Mouse (Mus musculus): ENCODE results near the gene Syne3. TPM values are rescaled to one million over a fixed set of nuclear protein-coding genes. Genes with fewer than 3 reads are reported as not detected.
A peak's percentile ranks its signal among the peaks of the same experiment; 100 is the strongest.

The Syne3 gene
- total RNA-seq, 1 experiment, result 1.5 TPM

DNA sequence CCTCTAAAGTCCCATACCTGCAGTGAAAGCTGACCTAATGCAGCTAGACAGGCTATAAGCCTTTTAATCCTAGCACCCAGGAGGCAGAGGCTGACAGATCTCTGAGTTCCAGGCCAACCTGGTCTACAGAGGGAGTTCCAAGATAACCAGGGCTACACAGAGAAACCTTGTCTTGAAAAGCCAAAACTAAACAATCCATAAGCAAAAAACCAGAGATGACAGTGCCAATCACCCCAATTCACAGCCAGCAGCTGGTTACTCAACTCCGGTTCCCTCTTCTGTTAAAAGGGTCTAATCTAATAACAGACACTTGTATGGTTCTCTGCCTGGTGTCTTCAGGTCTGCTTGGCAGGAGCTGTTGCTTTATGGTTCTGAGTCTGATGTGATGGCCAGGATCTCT is 2.0 kb upstream of the Syne3 start:
- no peak for DNase-seq (ENCODE audit: low read depth, low spot score)
- in situ Hi-C loops (cut with MboI; ENCODE audit: low sequenced_read_pairs in 2 of 2, unreplicated experiment in 2 of 2), result no loop called here
- H3K9ac ChIP-seq (ENCODE audit: insufficient read depth, low read depth, low read length, poor library complexity, severe bottlenecking), result no peak overlapping the region
- no peak overlapping the region for H3K4me3 ChIP-seq (ENCODE audit: insufficient read depth in 1 of 2, low read depth in 1 of 2, low read length in 2 of 2, poor library complexity in 1 of 2, severe bottlenecking in 1 of 2)
- peaks cover 0 to 11% of the 10 kb centered on the region in 2 experiments; a peak in 2 of 4 replicates for H3K4me1 ChIP-seq (ENCODE audit: control insufficient read depth in 2 of 2, insufficient read depth in 2 of 2, low read length in 2 of 2, poor library complexity in 1 of 2)
- TF ChIP-seq ZNF384 (IDR thresholded peaks at IDR 0.05; ENCODE audit: low read depth, low read length), result no peak
- TF ChIP-seq CHD2 (IDR thresholded peaks at IDR 0.05; ENCODE audit: low read depth, low read length), result no peak
- no peak for TF ChIP-seq MAFK (IDR thresholded peaks at IDR 0.05; ENCODE audit: insufficient read depth, low read depth, low read length)
- no peak for TF ChIP-seq ZC3H11A (IDR thresholded peaks at IDR 0.05; ENCODE audit: borderline replicate concordance, low read depth, low read length)
- TF ChIP-seq HCFC1 (IDR thresholded peaks at IDR 0.05; ENCODE audit: borderline replicate concordance, insufficient read depth, low read length), result no peak
- H3K9me3 ChIP-seq (ENCODE audit: control insufficient read depth, insufficient read depth, low read depth, low read length), result no peaks in the 10 kb centered on the region
- no peak overlapping the region for H3K27ac ChIP-seq (ENCODE audit: insufficient read depth, low read depth, low read length, poor library complexity, severe bottlenecking)
- H3K36me3 ChIP-seq (ENCODE audit: control insufficient read depth, insufficient read depth, low read length, poor library complexity, severe bottlenecking), result no peaks in the 10 kb centered on the region

DNA sequence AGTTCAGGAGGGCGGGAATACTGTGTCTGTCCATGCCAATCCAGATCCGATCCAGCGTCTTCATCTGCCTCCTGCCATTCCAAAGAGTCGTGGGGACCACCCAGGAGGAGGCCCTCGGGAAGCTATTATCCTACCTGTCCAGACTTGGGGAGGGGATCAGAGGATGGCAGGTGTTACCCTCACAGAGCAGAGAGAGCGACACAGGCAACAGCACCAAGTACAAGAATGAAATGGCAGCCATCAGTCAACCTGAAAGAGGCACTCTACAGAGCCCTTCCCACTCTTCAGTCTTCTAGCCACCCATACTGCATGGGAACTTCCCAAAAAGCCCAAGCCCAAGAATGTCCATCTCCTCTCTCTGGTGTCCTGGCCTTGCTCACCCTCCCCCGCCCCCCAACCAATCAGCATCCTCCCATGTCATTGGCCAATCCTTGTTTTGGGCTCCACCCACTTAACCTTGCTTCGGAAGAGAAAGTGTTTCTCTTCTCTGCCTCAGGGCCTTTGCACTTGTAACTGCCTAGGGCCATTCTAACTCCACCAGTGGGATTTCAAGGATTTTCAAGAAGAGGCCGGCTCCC is 693 bp upstream of the Syne3 start:
- H3K9ac ChIP-seq (ENCODE audit: insufficient read depth, low read depth, low read length, poor library complexity, severe bottlenecking), result no peak overlapping the region
- in situ Hi-C loops (cut with MboI; ENCODE audit: low sequenced_read_pairs in 2 of 2, unreplicated experiment in 2 of 2), result no loop called here
- H3K4me3 ChIP-seq (ENCODE audit: insufficient read depth in 1 of 2, low read depth in 1 of 2, low read length in 2 of 2, poor library complexity in 1 of 2, severe bottlenecking in 1 of 2), result peak overlapping the region; percentile 80 to 88
- no peak overlapping the region for H3K27ac ChIP-seq (ENCODE audit: insufficient read depth, low read depth, low read length, poor library complexity, severe bottlenecking)
- H3K36me3 ChIP-seq (ENCODE audit: control insufficient read depth, insufficient read depth, low read length, poor library complexity, severe bottlenecking), result no peaks in the 10 kb centered on the region
- peaks cover 0 to 16% of the 10 kb centered on the region in 2 experiments; a peak in 2 of 4 replicates for H3K4me1 ChIP-seq (ENCODE audit: control insufficient read depth in 2 of 2, insufficient read depth in 2 of 2, low read length in 2 of 2, poor library complexity in 1 of 2)
- DNase-seq (ENCODE audit: low read depth, low spot score), result no peak
- H3K9me3 ChIP-seq (ENCODE audit: control insufficient read depth, insufficient read depth, low read depth, low read length), result no peaks in the 10 kb centered on the region
- TF ChIP-seq CHD2 (IDR thresholded peaks at IDR 0.05; ENCODE audit: low read depth, low read length) (no peak), ZC3H11A (IDR thresholded peaks at IDR 0.05; ENCODE audit: borderline replicate concordance, low read depth, low read length) (no peak), HCFC1 (IDR thresholded peaks at IDR 0.05; ENCODE audit: borderline replicate concordance, insufficient read depth, low read length) (no peak), MAFK (IDR thresholded peaks at IDR 0.05; ENCODE audit: insufficient read depth, low read depth, low read length) (no peak), ZNF384 (IDR thresholded peaks at IDR 0.05; ENCODE audit: low read depth, low read length) (no peak)

- H3K4me1 ChIP-seq (ENCODE audit: control insufficient read depth in 2 of 2, insufficient read depth in 2 of 2, low read length in 2 of 2, poor library complexity in 1 of 2), result peaks cover 0 to 19% of the 10 kb centered on the region in 2 experiments; a peak in 2 of 4 replicates
- TF ChIP-seq CHD2 (IDR thresholded peaks at IDR 0.05; ENCODE audit: low read depth, low read length), result no peak
- no peak for TF ChIP-seq ZNF384 (IDR thresholded peaks at IDR 0.05; ENCODE audit: low read depth, low read length)
- TF ChIP-seq MAFK (IDR thresholded peaks at IDR 0.05; ENCODE audit: insufficient read depth, low read depth, low read length), result no peak
- TF ChIP-seq HCFC1 (IDR thresholded peaks at IDR 0.05; ENCODE audit: borderline replicate concordance, insufficient read depth, low read length), result no peak
- no peak for TF ChIP-seq ZC3H11A (IDR thresholded peaks at IDR 0.05; ENCODE audit: borderline replicate concordance, low read depth, low read length)
- no peak overlapping the region for H3K9ac ChIP-seq (ENCODE audit: insufficient read depth, low read depth, low read length, poor library complexity, severe bottlenecking)
- H3K36me3 ChIP-seq (ENCODE audit: control insufficient read depth, insufficient read depth, low read length, poor library complexity, severe bottlenecking), result no peaks in the 10 kb centered on the region
- no peak for DNase-seq (ENCODE audit: low read depth, low spot score)
- peak overlapping the region in 1 of 2 experiments; percentile 88; a peak in 1 of 4 replicates for H3K4me3 ChIP-seq (ENCODE audit: insufficient read depth in 1 of 2, low read depth in 1 of 2, low read length in 2 of 2, poor library complexity in 1 of 2, severe bottlenecking in 1 of 2)
- no peaks in the 10 kb centered on the region for H3K9me3 ChIP-seq (ENCODE audit: control insufficient read depth, insufficient read depth, low read depth, low read length)
- H3K27ac ChIP-seq (ENCODE audit: insufficient read depth, low read depth, low read length, poor library complexity, severe bottlenecking), result no peak overlapping the region
- in situ Hi-C loops (cut with MboI; ENCODE audit: low sequenced_read_pairs in 2 of 2, unreplicated experiment in 2 of 2), result no loop called here
These were observed 844 bp downstream of the Syne3 start for GRCm38 (mm10) chr12:105008752-105009178.

DNA sequence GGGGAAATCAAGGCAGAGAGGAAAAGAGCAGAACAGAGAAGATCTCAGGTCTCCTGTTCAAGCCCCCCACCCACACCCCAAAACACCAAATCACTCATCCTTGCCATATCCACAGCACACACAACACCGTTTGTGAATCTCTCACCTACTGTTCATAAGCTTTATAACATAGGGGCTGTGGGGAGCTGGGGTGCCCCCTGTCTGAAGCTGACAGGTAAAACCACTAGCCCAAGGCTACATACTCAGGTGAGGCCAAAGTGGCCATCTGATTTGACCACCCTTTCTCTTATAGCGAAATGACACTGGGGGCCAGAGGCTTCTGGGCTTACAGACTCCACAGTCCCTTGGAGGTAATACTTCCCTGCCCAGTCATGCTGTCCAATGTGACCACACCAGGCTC is 1.5 kb downstream of the Syne3 start:
- TF ChIP-seq MAFK (IDR thresholded peaks at IDR 0.05; ENCODE audit: insufficient read depth, low read depth, low read length), result no peak
- no peak for TF ChIP-seq CHD2 (IDR thresholded peaks at IDR 0.05; ENCODE audit: low read depth, low read length)
- TF ChIP-seq HCFC1 (IDR thresholded peaks at IDR 0.05; ENCODE audit: borderline replicate concordance, insufficient read depth, low read length), result no peak
- TF ChIP-seq ZNF384 (IDR thresholded peaks at IDR 0.05; ENCODE audit: low read depth, low read length), result no peak
- TF ChIP-seq ZC3H11A (IDR thresholded peaks at IDR 0.05; ENCODE audit: borderline replicate concordance, low read depth, low read length), result no peak
- H3K27ac ChIP-seq (ENCODE audit: insufficient read depth, low read depth, low read length, poor library complexity, severe bottlenecking), result no peak overlapping the region
- in situ Hi-C loops (cut with MboI; ENCODE audit: low sequenced_read_pairs in 2 of 2, unreplicated experiment in 2 of 2), result no loop called here
- no peak for DNase-seq (ENCODE audit: low read depth, low spot score)
- peaks cover 0 to 20% of the 10 kb centered on the region in 2 experiments; a peak in 2 of 4 replicates for H3K4me1 ChIP-seq (ENCODE audit: control insufficient read depth in 2 of 2, insufficient read depth in 2 of 2, low read length in 2 of 2, poor library complexity in 1 of 2)
- no peak overlapping the region for H3K9ac ChIP-seq (ENCODE audit: insufficient read depth, low read depth, low read length, poor library complexity, severe bottlenecking)
- H3K9me3 ChIP-seq (ENCODE audit: control insufficient read depth, insufficient read depth, low read depth, low read length), result no peaks in the 10 kb centered on the region
- H3K4me3 ChIP-seq (ENCODE audit: insufficient read depth in 1 of 2, low read depth in 1 of 2, low read length in 2 of 2, poor library complexity in 1 of 2, severe bottlenecking in 1 of 2), result no peak overlapping the region
- no peaks in the 10 kb centered on the region for H3K36me3 ChIP-seq (ENCODE audit: control insufficient read depth, insufficient read depth, low read length, poor library complexity, severe bottlenecking)
